Mouse (Mus musculus): ENCODE data around the gene Irf2bp1.
A peak's percentile ranks its signal among the peaks of the same experiment; 100 is the strongest.

Gene Irf2bp1

GRCm38 (mm10) chr7:19029084-19029653 is 25.3 kb downstream of the Irf2bp1 start:
- DNase-seq = peak in 1 of 2 experiments; percentile 63

- no peak for DNase-seq
Measured at GRCm38 (mm10) chr7:19031641-19032040, 27.8 kb downstream of the Irf2bp1 start.

- DNase-seq = no peak
Measured at GRCm38 (mm10) chr7:19044616-19045015, 40.8 kb downstream of the Irf2bp1 start.

GRCm38 (mm10) chr7:19046286-19047069 is 42.6 kb downstream of the Irf2bp1 start:
- DNase-seq = no peak

GRCm38 (mm10) chr7:19048006-19048527 is 44.2 kb downstream of the Irf2bp1 start:
- DNase-seq = no peak

- no peak for DNase-seq
Measured at GRCm38 (mm10) chr7:19049252-19049651, 45.4 kb downstream of the Irf2bp1 start.

GRCm38 (mm10) chr7:19050172-19050571 is 46.3 kb downstream of the Irf2bp1 start:
- DNase-seq = no peak

- DNase-seq = no peak
Measured at GRCm38 (mm10) chr7:19051161-19051560, 47.3 kb downstream of the Irf2bp1 start.

- DNase-seq = no peak
Measured at GRCm38 (mm10) chr7:19052345-19053135, 48.7 kb downstream of the Irf2bp1 start.

- DNase-seq = no peak
Measured at GRCm38 (mm10) chr7:19053136-19053532, 49.3 kb downstream of the Irf2bp1 start.

GRCm38 (mm10) chr7:19054047-19054776 is 50.4 kb downstream of the Irf2bp1 start, which contains the start of gene Rsph6a:
Gene Rsph6a, plus strand, starts transcription at chr7:19054690.
- peak in 1 of 2 experiments; percentile 27 for DNase-seq

GRCm38 (mm10) chr7:19054777-19055076 is 50.9 kb downstream of the Irf2bp1 start:
- no peak for DNase-seq

GRCm38 (mm10) chr7:19055108-19055507 is 51.3 kb downstream of the Irf2bp1 start:
- DNase-seq = no peak
